Mouse (Mus musculus): ENCODE data around the gene Alas2. TPM values are rescaled to one million over a fixed set of nuclear protein-coding genes. Genes with fewer than 3 reads are reported as not detected.

Alas2 gene
- polyA plus RNA-seq (2015; fragmentation: Nextera tagmentation; extraction: Ambion mirVana): 1,389 and 1,560 TPM in 2 replicates

DNA sequence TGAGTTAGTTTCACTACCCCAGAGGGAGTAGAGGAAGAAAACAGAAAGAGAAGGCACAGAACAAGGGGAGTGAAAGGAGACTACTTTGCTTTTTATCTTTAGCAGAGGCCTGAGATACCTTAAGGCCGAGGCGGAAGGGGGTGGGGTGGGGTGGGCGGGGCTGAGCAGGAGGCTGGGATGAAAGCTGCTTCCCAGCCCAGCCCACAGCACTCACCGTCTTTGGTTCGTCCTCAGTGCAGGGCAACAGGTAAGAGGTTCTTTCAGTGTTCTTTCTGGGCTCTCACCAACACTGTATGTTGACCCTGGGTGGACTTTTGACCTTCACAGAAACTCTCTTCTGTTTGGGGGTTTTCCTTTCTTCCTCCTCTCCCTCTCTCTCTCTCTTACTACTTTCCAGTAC, at the start of gene Alas2:
TSS of gene Alas2 (plus strand) at position 137 of the 400 bp plus-strand sequence.
- 30% methylated on average over 5 of the region's 5 CpGs for WGBS (ENCODE audit: insufficient replicate concordance)
- Histone ChIP-seq H3K36me3 (replicated peaks) (peaks cover 15% of the 10 kb centered on the region; the same call in 1 of the 2 replicates), H3K4me1 (replicated peaks) (peaks cover 16% of the 10 kb centered on the region), H3K4me2 (peak within 1 kb of the TSS; percentile 64), H3K9ac (peak within 1 kb of the TSS; percentile 66), H3K4me3 (replicated peaks) (peak within 1 kb of the TSS; percentile 65), H3K9me3 (replicated peaks) (no peaks in the 10 kb centered on the region), H3K27me3 (no peaks in the 10 kb centered on the region), H3K27ac (replicated peaks) (peak within 1 kb of the TSS; percentile 95)
- peak; percentile 54 for ATAC-seq (ENCODE audit: insufficient read depth)

DNA sequence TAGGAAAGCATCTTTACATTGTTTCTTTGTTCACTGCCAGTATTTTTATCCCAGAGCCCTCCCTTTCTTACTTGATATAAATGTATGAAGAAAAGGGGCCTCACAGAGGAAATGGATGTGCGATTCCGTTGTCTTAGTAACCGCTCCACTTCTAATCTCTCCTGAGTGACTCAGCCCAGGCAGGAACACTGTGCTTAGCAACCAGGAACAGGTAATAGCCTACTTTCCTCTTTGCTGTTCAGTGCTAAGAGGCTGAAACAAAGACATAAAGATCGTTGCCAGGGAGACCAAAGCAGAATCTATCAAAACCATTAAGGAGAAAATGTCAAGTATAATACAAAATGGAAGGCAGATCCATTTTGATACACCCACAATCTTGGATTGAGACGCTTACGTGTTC, 38.5 kb upstream of the Alas2 start:
- H3K9me3 ChIP-seq (replicated peaks): no peaks in the 10 kb centered on the region
- no peak overlapping the region for H3K4me2 ChIP-seq
- no peaks in the 10 kb centered on the region for H3K27me3 ChIP-seq
- 67% methylated on average over 6 of the region's 6 CpGs for WGBS (ENCODE audit: insufficient replicate concordance)
- no peaks in the 10 kb centered on the region for H3K36me3 ChIP-seq (replicated peaks)
- no peak overlapping the region for H3K4me3 ChIP-seq (replicated peaks)
- H3K9ac ChIP-seq: no peak overlapping the region
- peaks cover 11% of the 10 kb centered on the region for H3K4me1 ChIP-seq (replicated peaks)
- ATAC-seq (ENCODE audit: insufficient read depth): no peak
- no peak overlapping the region for H3K27ac ChIP-seq (replicated peaks)

DNA sequence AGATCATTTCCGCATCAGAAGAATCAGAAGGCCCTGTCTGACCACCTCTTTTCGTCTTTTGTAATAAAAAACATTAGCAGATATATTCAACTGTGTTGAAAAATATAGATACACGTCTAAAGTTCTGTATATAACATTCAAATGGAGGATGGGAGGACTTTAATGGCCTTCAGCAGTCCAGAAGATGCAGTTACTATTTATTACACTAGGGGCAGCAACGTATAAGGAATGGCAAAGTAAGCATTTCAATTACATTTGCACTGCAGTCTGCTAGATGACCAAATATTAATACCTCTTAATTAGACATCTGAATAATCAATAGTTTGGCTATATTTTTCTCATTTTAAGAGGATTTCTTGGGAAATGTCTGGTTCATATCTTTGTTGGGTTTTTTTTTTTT, 36.5 kb upstream of the Alas2 start:
- H3K9ac ChIP-seq: no peak overlapping the region
- no peak overlapping the region for H3K27ac ChIP-seq (replicated peaks)
- 29% methylated on average over 4 of the region's 4 CpGs for WGBS (ENCODE audit: insufficient replicate concordance)
- no peaks in the 10 kb centered on the region for H3K27me3 ChIP-seq
- H3K36me3 ChIP-seq (replicated peaks): no peaks in the 10 kb centered on the region
- no peak for ATAC-seq (ENCODE audit: insufficient read depth)
- no peaks in the 10 kb centered on the region for H3K9me3 ChIP-seq (replicated peaks)
- no peak overlapping the region for H3K4me2 ChIP-seq
- no peak overlapping the region for H3K4me3 ChIP-seq (replicated peaks)
- peaks cover 17% of the 10 kb centered on the region for H3K4me1 ChIP-seq (replicated peaks)

DNA sequence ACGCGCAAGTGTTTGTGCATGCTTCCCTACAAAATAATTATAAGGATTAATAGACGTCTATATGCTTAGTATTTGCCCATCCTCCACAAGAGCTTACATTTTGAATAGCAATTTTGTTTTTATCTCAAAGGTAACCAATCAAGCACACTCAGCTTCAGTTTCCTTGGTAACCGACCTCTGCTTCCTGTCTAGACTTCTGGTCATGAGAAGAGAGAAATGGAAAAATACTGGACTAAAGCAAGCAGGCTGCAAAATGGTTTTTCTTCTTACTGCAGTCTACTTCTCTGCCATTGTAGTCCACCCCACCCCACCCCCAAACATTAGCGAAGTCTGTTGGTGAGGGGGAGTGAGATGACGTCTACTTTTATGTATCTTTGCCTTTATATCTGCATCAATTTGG, 35.9 kb upstream of the Alas2 start:
- no peaks in the 10 kb centered on the region for H3K27me3 ChIP-seq
- WGBS (ENCODE audit: insufficient replicate concordance): 68% methylated on average over 6 of the region's 6 CpGs
- H3K27ac ChIP-seq (replicated peaks): peak overlapping the region; percentile 19; the same call in 1 of the 2 replicates

DNA sequence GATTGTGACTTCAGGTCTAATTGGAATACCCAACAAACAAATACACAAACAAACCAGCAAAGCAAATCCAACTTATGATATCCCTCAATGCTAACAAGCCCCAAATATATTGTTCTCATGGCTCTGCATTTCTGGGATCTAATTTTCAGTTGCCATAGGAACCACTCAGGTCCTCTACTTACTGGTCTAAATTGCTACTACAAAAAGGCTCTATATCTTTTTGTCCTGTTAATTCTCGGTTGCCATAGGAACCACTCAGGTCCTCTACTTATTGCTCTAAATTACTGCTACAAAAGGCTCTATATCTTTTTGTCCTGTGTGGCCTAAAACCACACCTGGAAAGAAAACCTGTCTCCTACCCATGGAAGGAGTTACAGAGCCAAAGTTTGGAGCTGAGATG, 33.0 kb upstream of the Alas2 start:
- ATAC-seq (ENCODE audit: insufficient read depth): no peak
- H3K4me2 ChIP-seq: no peak overlapping the region
- H3K9me3 ChIP-seq (replicated peaks): no peaks in the 10 kb centered on the region
- H3K4me3 ChIP-seq (replicated peaks): no peak overlapping the region
- H3K4me1 ChIP-seq (replicated peaks): peaks cover 32% of the 10 kb centered on the region
- H3K9ac ChIP-seq: no peak overlapping the region
- no peak overlapping the region for H3K27ac ChIP-seq (replicated peaks)
- no peaks in the 10 kb centered on the region for H3K36me3 ChIP-seq (replicated peaks)
- H3K27me3 ChIP-seq: no peaks in the 10 kb centered on the region
- 82% methylated on average over 1 of the region's 1 CpGs for WGBS (ENCODE audit: insufficient replicate concordance)

More for the DNA sequence above, 35.9 kb upstream of the Alas2 start:
- no peak overlapping the region for H3K4me2 ChIP-seq
- H3K9ac ChIP-seq: no peak overlapping the region
- H3K4me3 ChIP-seq (replicated peaks): no peak overlapping the region
- no peak for ATAC-seq (ENCODE audit: insufficient read depth)
- peaks cover 22% of the 10 kb centered on the region for H3K4me1 ChIP-seq (replicated peaks)
- H3K36me3 ChIP-seq (replicated peaks): no peaks in the 10 kb centered on the region
- H3K9me3 ChIP-seq (replicated peaks): no peaks in the 10 kb centered on the region

DNA sequence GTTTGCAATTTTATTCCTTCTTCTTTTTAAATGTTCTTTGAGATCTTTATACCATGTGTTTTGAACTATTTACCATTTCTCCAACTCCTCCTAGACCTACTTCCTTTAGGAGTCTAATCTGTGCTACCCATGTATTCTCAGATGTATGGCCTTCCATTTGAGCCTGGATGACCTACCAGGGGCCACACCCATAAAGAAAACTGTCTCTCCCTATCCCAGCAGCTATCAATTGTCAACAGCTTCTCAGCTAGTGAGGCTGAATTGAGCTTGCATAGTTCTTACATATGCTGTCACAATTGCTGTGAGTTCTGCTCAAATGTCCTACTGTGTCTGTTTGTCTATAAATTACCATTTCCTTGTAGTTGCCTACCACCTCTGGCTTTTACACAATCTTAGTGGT, 31.2 kb upstream of the Alas2 start:
- Histone ChIP-seq H3K36me3 (replicated peaks) (no peaks in the 10 kb centered on the region), H3K9ac (peak overlapping the region; percentile 32; the same call in 1 of the 2 replicates), H3K4me2 (peak overlapping the region; percentile 50), H3K9me3 (replicated peaks) (no peaks in the 10 kb centered on the region), H3K4me1 (replicated peaks) (peaks cover 31% of the 10 kb centered on the region), H3K27me3 (no peaks in the 10 kb centered on the region), H3K4me3 (replicated peaks) (no peak overlapping the region), H3K27ac (replicated peaks) (peak overlapping the region; percentile 89)
- peak; percentile 97 for ATAC-seq (ENCODE audit: insufficient read depth)

DNA sequence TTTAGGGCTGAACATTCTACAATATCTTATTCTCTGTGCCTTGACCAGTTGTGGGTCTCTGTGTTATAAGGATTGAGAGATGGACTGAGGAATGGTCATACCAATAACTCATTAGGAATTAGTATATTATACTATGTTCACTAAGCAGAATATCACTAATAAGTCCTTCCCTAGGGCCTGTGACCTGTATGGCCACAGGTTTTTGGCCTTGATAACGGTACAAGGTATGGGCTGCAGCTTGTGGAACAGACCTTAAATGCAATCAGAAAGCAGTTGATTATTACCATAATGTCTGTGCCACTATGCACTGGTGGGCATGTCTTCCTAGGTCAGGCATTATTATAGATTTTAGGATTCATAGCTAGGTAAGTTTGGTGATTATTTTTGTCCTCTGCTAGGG, 30.7 kb upstream of the Alas2 start:
- no peaks in the 10 kb centered on the region for H3K9me3 ChIP-seq (replicated peaks)
- H3K4me1 ChIP-seq (replicated peaks): peaks cover 26% of the 10 kb centered on the region
- H3K27ac ChIP-seq (replicated peaks): peak overlapping the region; percentile 89
- peak overlapping the region; percentile 32; the same call in 1 of the 2 replicates for H3K9ac ChIP-seq
- no peak overlapping the region for H3K4me3 ChIP-seq (replicated peaks)
- peak overlapping the region; percentile 50 for H3K4me2 ChIP-seq
- peak; percentile 91 for ATAC-seq (ENCODE audit: insufficient read depth)
- 36% methylated on average over 1 of the region's 1 CpGs for WGBS (ENCODE audit: insufficient replicate concordance)
- H3K36me3 ChIP-seq (replicated peaks): no peaks in the 10 kb centered on the region
- H3K27me3 ChIP-seq: no peaks in the 10 kb centered on the region

DNA sequence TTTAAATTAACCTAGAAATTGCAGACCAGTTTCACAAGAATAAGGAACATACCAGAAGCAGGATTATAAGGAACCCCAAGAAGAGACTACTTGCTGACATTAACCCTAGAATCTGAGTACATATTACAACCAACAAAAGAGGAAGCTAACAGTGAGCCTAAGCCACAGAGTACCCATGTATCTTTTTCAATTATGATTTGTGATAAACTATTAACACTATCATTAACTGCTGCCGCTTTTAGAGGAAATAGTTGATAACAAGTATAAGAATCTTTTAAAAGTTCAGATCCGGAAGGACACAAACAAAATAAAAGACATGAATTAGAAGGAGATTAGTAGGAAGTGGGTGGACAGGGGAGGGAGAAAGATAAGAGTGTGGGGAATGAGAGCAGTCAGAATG, 7.1 kb upstream of the Alas2 start:
- ATAC-seq (ENCODE audit: insufficient read depth): no peak
- Histone ChIP-seq H3K27me3 (no peaks in the 10 kb centered on the region), H3K9me3 (replicated peaks) (no peaks in the 10 kb centered on the region), H3K4me3 (replicated peaks) (no peak overlapping the region), H3K9ac (no peak overlapping the region), H3K4me1 (replicated peaks) (no peaks in the 10 kb centered on the region), H3K27ac (replicated peaks) (no peak overlapping the region), H3K4me2 (no peak overlapping the region), H3K36me3 (replicated peaks) (no peaks in the 10 kb centered on the region)
- 31% methylated on average over 2 of the region's 2 CpGs for WGBS (ENCODE audit: insufficient replicate concordance)

DNA sequence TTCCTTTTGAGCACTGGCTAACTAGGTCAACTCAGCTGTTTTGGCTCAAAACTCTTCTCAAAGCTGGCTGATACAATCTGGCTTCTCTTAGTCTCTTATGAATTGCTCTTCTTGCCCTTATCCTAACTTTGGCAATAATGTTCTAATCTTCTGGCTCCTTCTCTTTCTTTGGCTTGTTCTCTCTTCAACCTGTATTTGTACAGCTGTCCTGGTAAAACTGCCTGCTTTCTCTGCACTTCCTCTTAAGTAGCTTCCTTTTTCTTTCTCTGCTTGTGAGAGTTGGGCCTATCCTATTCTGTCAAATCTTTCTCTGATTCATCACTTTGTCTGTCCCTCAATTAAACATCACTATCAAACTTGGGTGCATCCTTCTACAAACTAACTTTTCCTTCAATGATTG, 5.5 kb upstream of the Alas2 start:
- H3K27ac ChIP-seq (replicated peaks): no peak overlapping the region
- ATAC-seq (ENCODE audit: insufficient read depth): no peak
- H3K4me1 ChIP-seq (replicated peaks): peaks cover 5% of the 10 kb centered on the region; the same call in 1 of the 2 replicates

DNA sequence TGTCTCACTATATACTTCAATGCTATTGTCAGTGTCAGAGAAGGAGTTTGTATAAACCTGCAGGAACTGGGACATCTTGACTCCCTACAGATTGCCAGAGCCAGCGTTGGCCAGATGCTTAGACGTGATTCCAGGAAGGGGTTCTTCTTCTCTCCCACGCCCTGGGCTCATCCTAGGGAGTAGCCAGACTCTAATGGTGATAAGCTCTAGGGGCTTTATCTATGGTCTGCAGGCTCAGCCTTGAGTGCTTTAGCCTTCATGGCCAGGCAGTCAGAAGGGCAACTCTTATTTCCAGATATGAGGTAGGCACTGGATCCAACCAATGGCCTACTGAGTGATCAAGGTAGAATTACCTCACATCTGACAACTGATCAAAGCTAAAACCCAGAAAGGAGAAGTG, 2.5 kb downstream of the Alas2 start:
- H3K4me1 ChIP-seq (replicated peaks): peaks cover 32% of the 10 kb centered on the region

More for the DNA sequence above, 5.5 kb upstream of the Alas2 start:
- H3K36me3 ChIP-seq (replicated peaks): no peaks in the 10 kb centered on the region
- no peak overlapping the region for H3K9ac ChIP-seq
- no peaks in the 10 kb centered on the region for H3K27me3 ChIP-seq
- H3K4me3 ChIP-seq (replicated peaks): no peak overlapping the region
- no peak overlapping the region for H3K4me2 ChIP-seq
- H3K9me3 ChIP-seq (replicated peaks): no peaks in the 10 kb centered on the region

DNA sequence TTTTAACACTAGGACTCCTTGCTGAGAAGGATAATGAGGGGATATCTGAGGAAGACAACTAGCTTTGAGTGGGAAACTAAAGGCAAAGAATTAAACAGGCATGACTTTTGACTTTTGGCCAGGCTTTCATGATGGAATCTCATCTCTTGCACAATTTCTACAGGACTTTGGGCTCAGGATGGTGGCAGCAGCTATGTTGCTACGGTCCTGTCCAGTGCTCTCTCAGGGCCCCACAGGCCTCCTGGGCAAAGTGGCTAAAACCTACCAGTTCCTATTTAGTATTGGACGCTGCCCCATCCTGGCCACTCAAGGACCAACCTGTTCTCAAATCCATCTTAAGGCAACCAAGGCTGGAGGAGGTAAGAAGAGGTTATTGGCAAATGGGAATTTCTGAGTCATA, 4.8 kb downstream of the Alas2 start:
- H3K9me3 ChIP-seq (replicated peaks): no peaks in the 10 kb centered on the region
- H3K4me1 ChIP-seq (replicated peaks): peaks cover 28% of the 10 kb centered on the region
- H3K4me2 ChIP-seq: peak overlapping the region; percentile 65
- WGBS (ENCODE audit: insufficient replicate concordance): 76% methylated on average over 2 of the region's 2 CpGs
- no peak for ATAC-seq (ENCODE audit: insufficient read depth)
- H3K4me3 ChIP-seq (replicated peaks): peak overlapping the region; percentile 51
- H3K9ac ChIP-seq: peak overlapping the region; percentile 28
- H3K27me3 ChIP-seq: no peaks in the 10 kb centered on the region
- peaks cover 51% of the 10 kb centered on the region for H3K36me3 ChIP-seq (replicated peaks)
- peak overlapping the region; percentile 95 for H3K27ac ChIP-seq (replicated peaks)

More for the DNA sequence above, 2.5 kb downstream of the Alas2 start:
- Histone ChIP-seq H3K36me3 (replicated peaks) (peaks cover 34% of the 10 kb centered on the region), H3K4me2 (peak overlapping the region; percentile 65), H3K27me3 (no peaks in the 10 kb centered on the region), H3K9ac (peak overlapping the region; percentile 66), H3K4me3 (replicated peaks) (peak overlapping the region; percentile 65), H3K27ac (replicated peaks) (peak overlapping the region; percentile 95), H3K9me3 (replicated peaks) (no peaks in the 10 kb centered on the region)
- peak; percentile 96 for ATAC-seq (ENCODE audit: insufficient read depth)
- WGBS (ENCODE audit: insufficient replicate concordance): 34% methylated on average over 3 of the region's 3 CpGs

DNA sequence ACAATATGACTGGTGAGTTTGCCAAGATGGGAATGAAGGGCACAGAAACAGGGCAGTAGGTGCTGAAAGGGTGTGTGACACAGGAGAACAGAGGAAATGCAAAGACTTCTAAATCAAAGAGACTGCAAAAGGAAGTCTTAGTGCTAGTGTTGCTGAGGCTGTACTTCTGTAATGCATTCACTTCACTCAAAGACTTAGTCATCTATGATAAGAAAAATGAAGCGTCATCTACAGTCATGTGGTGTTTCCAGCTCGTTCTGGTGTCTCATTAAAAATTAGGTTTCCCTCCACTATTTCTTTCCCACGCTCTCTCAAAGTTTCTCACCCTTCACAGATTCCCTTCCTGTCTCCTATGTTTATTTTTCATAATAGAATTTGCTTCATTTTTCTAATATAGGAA, 6.9 kb downstream of the Alas2 start:
- peak overlapping the region; percentile 28 for H3K4me3 ChIP-seq (replicated peaks)
- peaks cover 71% of the 10 kb centered on the region for H3K36me3 ChIP-seq (replicated peaks)
- peak overlapping the region; percentile 79 for H3K27ac ChIP-seq (replicated peaks)
- H3K9ac ChIP-seq: no peak overlapping the region
- WGBS (ENCODE audit: insufficient replicate concordance): 45% methylated on average over 3 of the region's 3 CpGs
- peak overlapping the region; percentile 59 for H3K4me2 ChIP-seq
- peaks cover 27% of the 10 kb centered on the region for H3K4me1 ChIP-seq (replicated peaks)
- H3K27me3 ChIP-seq: 0 out of 2 replicates have a peak, but pooled peaks cover 4% of the 10 kb centered on the region
- ATAC-seq (ENCODE audit: insufficient read depth): no peak
- H3K9me3 ChIP-seq (replicated peaks): no peaks in the 10 kb centered on the region
